Mouse (Mus musculus): Measurements from ENCODE around the gene Gmds. TPM values are rescaled to one million over a fixed set of nuclear protein-coding genes. Genes with fewer than 3 reads are reported as not detected.

The Gmds gene
- total and polyA plus RNA-seq, 2 experiments from 2014 or later, result 13.7 to 31.9 TPM

- no peak for TF ChIP-seq CTCF (IDR thresholded peaks at IDR 0.05; ENCODE audit: low read depth)
- ATAC-seq, result no peak
- H3K9me3 ChIP-seq (ENCODE audit: low read length), result no peaks in the 10 kb centered on the region
- peaks cover 62% of the 10 kb centered on the region for H3K27me3 ChIP-seq (ENCODE audit: insufficient read depth, low read length)
- H3K36me3 ChIP-seq (ENCODE audit: insufficient read depth, low read length), result no peaks in the 10 kb centered on the region
- no peak for DNase-seq (ENCODE audit: low spot score)
- 18% methylated on average over 30 of the region's 44 CpGs for WGBS
- H3K27ac ChIP-seq, result no peak overlapping the region; the same call in 1 of the 2 replicates
- peak overlapping the region; percentile 45 for H3K9ac ChIP-seq (replicated peaks; ENCODE audit: low read length)
- H3K4me1 ChIP-seq (ENCODE audit: insufficient read depth, low read length), result no peaks in the 10 kb centered on the region
- H3K4me2 ChIP-seq (ENCODE audit: low read depth, low read length), result peak overlapping the region; percentile 23; the same call in 1 of the 2 replicates
- H3K4me3 ChIP-seq (ENCODE audit: low read length), result peak overlapping the region; percentile 30
Observed at GRCm38 (mm10) chr13:31811542-31812021, 527.0 kb downstream of the Gmds start.

GRCm38 (mm10) chr13:31810693-31811541, 527.6 kb downstream of the Gmds start:
- Histone ChIP-seq H3K27me3 (ENCODE audit: insufficient read depth, low read length) (peaks cover 63% of the 10 kb centered on the region), H3K9ac (replicated peaks; ENCODE audit: low read length) (peak overlapping the region; percentile 45), H3K4me2 (ENCODE audit: low read depth, low read length) (peak overlapping the region; percentile 23), H3K9me3 (ENCODE audit: low read length) (no peaks in the 10 kb centered on the region), H3K27ac (no peak overlapping the region; the same call in 1 of the 2 replicates), H3K4me3 (ENCODE audit: low read length) (peak overlapping the region; percentile 30), H3K4me1 (ENCODE audit: insufficient read depth, low read length) (no peaks in the 10 kb centered on the region), H3K36me3 (ENCODE audit: insufficient read depth, low read length) (no peaks in the 10 kb centered on the region)
- 3% methylated on average over 53 of the region's 65 CpGs for WGBS
- TF ChIP-seq CTCF (IDR thresholded peaks at IDR 0.05; ENCODE audit: low read depth), result no peak
- 0 out of 2 replicates have a peak, but pooled peaks have one; percentile 4 for ATAC-seq
- DNase-seq (ENCODE audit: low spot score), result no peak

GRCm38 (mm10) chr13:31810375-31810692, 528.2 kb downstream of the Gmds start:
- DNase-seq (ENCODE audit: low spot score), result no peak
- Histone ChIP-seq H3K36me3 (ENCODE audit: insufficient read depth, low read length) (no peaks in the 10 kb centered on the region), H3K9ac (replicated peaks; ENCODE audit: low read length) (peak overlapping the region; percentile 45), H3K9me3 (ENCODE audit: low read length) (no peaks in the 10 kb centered on the region), H3K4me3 (ENCODE audit: low read length) (peak overlapping the region; percentile 30), H3K27me3 (ENCODE audit: insufficient read depth, low read length) (peaks cover 65% of the 10 kb centered on the region), H3K4me2 (ENCODE audit: low read depth, low read length) (no peak overlapping the region), H3K4me1 (ENCODE audit: insufficient read depth, low read length) (no peaks in the 10 kb centered on the region), H3K27ac (no peak overlapping the region)
- ATAC-seq, result no peak
- no peak for TF ChIP-seq CTCF (IDR thresholded peaks at IDR 0.05; ENCODE audit: low read depth)
- WGBS, result 7% methylated on average over 9 of the region's 9 CpGs

- Histone ChIP-seq H3K4me1 (ENCODE audit: insufficient read depth, low read length) (no peaks in the 10 kb centered on the region), H3K27ac (no peak overlapping the region), H3K9me3 (ENCODE audit: low read length) (no peaks in the 10 kb centered on the region), H3K4me2 (ENCODE audit: low read depth, low read length) (no peak overlapping the region), H3K9ac (replicated peaks; ENCODE audit: low read length) (no peak overlapping the region), H3K36me3 (ENCODE audit: insufficient read depth, low read length) (no peaks in the 10 kb centered on the region), H3K4me3 (ENCODE audit: low read length) (peak overlapping the region; percentile 24), H3K27me3 (ENCODE audit: insufficient read depth, low read length) (peaks cover 67% of the 10 kb centered on the region)
- no peak for ATAC-seq
- TF ChIP-seq CTCF (IDR thresholded peaks at IDR 0.05; ENCODE audit: low read depth), result no peak
- 13% methylated on average over 6 of the region's 6 CpGs for WGBS
- DNase-seq (ENCODE audit: low spot score), result no peak
Observed at GRCm38 (mm10) chr13:31809701-31810100, 528.8 kb downstream of the Gmds start.

GRCm38 (mm10) chr13:31808804-31809420, 529.6 kb downstream of the Gmds start:
- Histone ChIP-seq H3K27ac (peak overlapping the region; percentile 69; the same call in 1 of the 2 replicates), H3K9me3 (ENCODE audit: low read length) (no peaks in the 10 kb centered on the region), H3K27me3 (ENCODE audit: insufficient read depth, low read length) (peaks cover 63% of the 10 kb centered on the region), H3K4me1 (ENCODE audit: insufficient read depth, low read length) (no peaks in the 10 kb centered on the region), H3K4me3 (ENCODE audit: low read length) (peak overlapping the region; percentile 42), H3K36me3 (ENCODE audit: insufficient read depth, low read length) (no peaks in the 10 kb centered on the region), H3K9ac (replicated peaks; ENCODE audit: low read length) (peak overlapping the region; percentile 50; the same call in 1 of the 2 replicates), H3K4me2 (ENCODE audit: low read depth, low read length) (peak overlapping the region; percentile 62; the same call in 1 of the 2 replicates)
- ATAC-seq, result no peak
- TF ChIP-seq CTCF (IDR thresholded peaks at IDR 0.05; ENCODE audit: low read depth), result no peak
- no peak for DNase-seq (ENCODE audit: low spot score)
- 7% methylated on average over 16 of the region's 16 CpGs for WGBS

- Histone ChIP-seq H3K36me3 (ENCODE audit: insufficient read depth, low read length) (no peaks in the 10 kb centered on the region), H3K27me3 (ENCODE audit: insufficient read depth, low read length) (peaks cover 61% of the 10 kb centered on the region), H3K4me1 (ENCODE audit: insufficient read depth, low read length) (no peaks in the 10 kb centered on the region), H3K4me3 (ENCODE audit: low read length) (peak overlapping the region; percentile 42), H3K9ac (replicated peaks; ENCODE audit: low read length) (peak overlapping the region; percentile 50; the same call in 1 of the 2 replicates), H3K4me2 (ENCODE audit: low read depth, low read length) (peak overlapping the region; percentile 62), H3K9me3 (ENCODE audit: low read length) (no peaks in the 10 kb centered on the region), H3K27ac (peak overlapping the region; percentile 69; the same call in 1 of the 2 replicates)
- no peak for TF ChIP-seq CTCF (IDR thresholded peaks at IDR 0.05; ENCODE audit: low read depth)
- DNase-seq (ENCODE audit: low spot score) (no peak), ATAC-seq (no peak)
- WGBS, result under 1% methylated on average over 61 of the region's 73 CpGs
Observed at GRCm38 (mm10) chr13:31808116-31808803, 530.3 kb downstream of the Gmds start.
